ENCODE assay signal across 9 mouse cellular contexts in genomic region chr1:55890511-55891151, GRCm38 (mm10).
DNase-seq lines count a peak whose midpoint lies in the region; ATAC-seq lines count a peak whose summit lies in the region.
"Had no signal": no experiment of that assay in that cellular context is flagged by ENCODE, and none has a peak within 500 bp of the region (broad histone marks: within the 10 kb centered on the region; RNA-seq: fewer than 3 reads in every experiment).

No protein-coding gene starts in this region.

- WGBS in hindbrain, embryonic 16.5 days = 56% methylated on average over 15 of the region's 15 CpGs
- 58% methylated on average over 15 of the region's 15 CpGs for WGBS in midbrain, embryonic 14.5 days

- H3K4me3 ChIP-seq in hindbrain, embryonic 16.5 days (ENCODE audit: low read length) = no peak overlapping the region
- H3K4me3 ChIP-seq in midbrain, embryonic 14.5 days (replicated peaks; ENCODE audit: low read depth, low read length) = no peak overlapping the region
- H3K4me3 ChIP-seq: myocyte had no signal

- peaks cover 2% of the 10 kb centered on the region for H3K27me3 ChIP-seq in hindbrain, embryonic 16.5 days (replicated peaks; ENCODE audit: control insufficient read depth, insufficient read depth, low read length)
- peaks cover 64% of the 10 kb centered on the region for H3K27me3 ChIP-seq in midbrain, embryonic 14.5 days (ENCODE audit: control insufficient read depth, insufficient read depth, low read length)

- H3K9ac ChIP-seq in hindbrain, embryonic 16.5 days (ENCODE audit: low read depth, low read length) = no peak overlapping the region
- H3K9ac ChIP-seq in midbrain, embryonic 14.5 days (replicated peaks; ENCODE audit: low read length) = no peak overlapping the region

- ATAC-seq in common myeloid progenitor, adult 5-6 weeks (replicated peaks; ENCODE audit: low read depth, poor library complexity, severe bottlenecking) = 0 out of 2 replicates have a peak, but pooled peaks have one; percentile 36
- peak; percentile 83 for ATAC-seq in hindbrain, embryonic 16.5 days
- peak; percentile 51; the same call in 1 of the 2 replicates for ATAC-seq in midbrain, embryonic 14.5 days (ENCODE audit: low FRiP score, low TSS enrichment)

- no peaks in the 10 kb centered on the region for H3K4me1 ChIP-seq in hindbrain, embryonic 16.5 days (ENCODE audit: control insufficient read depth, insufficient read depth, low read depth, low read length)
- H3K4me1 ChIP-seq in midbrain, embryonic 14.5 days (ENCODE audit: control insufficient read depth, insufficient read depth, low read length) = peaks cover 17% of the 10 kb centered on the region; the same call in 1 of the 2 replicates

- peak; percentile 67 for DNase-seq in layer of hippocampus, adult 11-12 months (ENCODE audit: low spot score)
- DNase-seq in layer of hippocampus, postnatal 36 days = no peak
- DNase-seq in midbrain, embryonic 14.5 days = peak; percentile 88
- DNase-seq in ovary, adult 18-20 months (ENCODE audit: low spot score) = no peak
- DNase-seq in testis, postnatal 14 days (ENCODE audit: low spot score) = no peak
- no peak for DNase-seq in spleen, postnatal 14 days (ENCODE audit: low spot score in 2 of 2)

- peak overlapping the region; percentile 35; the same call in 1 of the 2 replicates for H3K4me2 ChIP-seq in hindbrain, embryonic 16.5 days (ENCODE audit: low read length)
- H3K4me2 ChIP-seq in midbrain, embryonic 14.5 days (ENCODE audit: low read length) = no peak overlapping the region

- no peaks in the 10 kb centered on the region for H3K36me3 ChIP-seq in hindbrain, embryonic 16.5 days (ENCODE audit: control insufficient read depth, insufficient read depth, low read length)
- H3K36me3 ChIP-seq in midbrain, embryonic 14.5 days (ENCODE audit: control insufficient read depth, insufficient read depth, low read length) = no peaks in the 10 kb centered on the region

- H3K27ac ChIP-seq in hindbrain, embryonic 16.5 days (ENCODE audit: low read depth, low read length) = no peak overlapping the region
- no peak overlapping the region for H3K27ac ChIP-seq in midbrain, embryonic 14.5 days (replicated peaks; ENCODE audit: low read depth, low read length)

- H3K9me3 ChIP-seq in hindbrain, embryonic 16.5 days (ENCODE audit: control insufficient read depth, low read length) = no peaks in the 10 kb centered on the region
- H3K9me3 ChIP-seq in midbrain, embryonic 14.5 days (ENCODE audit: control insufficient read depth, low read length) = no peaks in the 10 kb centered on the region

Comparison
In these comparisons a context has a peak if more than half of its experiments do, and no peak if none do; other contexts are left out.
1. DNase-seq: peak in layer of hippocampus, adult 11-12 months (single experiment) and midbrain, embryonic 14.5 days (single experiment); none in layer of hippocampus, postnatal 36 days (0 of 2), ovary, adult 18-20 months (single experiment), testis, postnatal 14 days (single experiment) and spleen, postnatal 14 days (0 of 2).
2. Peak in every context shown above with its lines, with median percentiles within 50 percentile points of each other: ATAC-seq.